Mouse (Mus musculus): ENCODE data around the gene Ctcfl. TPM values are rescaled to one million over a fixed set of nuclear protein-coding genes. Genes with fewer than 3 reads are reported as not detected.

The Ctcfl gene
- total and polyA plus RNA-seq, 2 experiments from 2014 or later = 0.26 TPM; not detected in 1

GRCm38 (mm10) chr2:173151784-173152284 lies 32.5 kb upstream of the Ctcfl start:
- ATAC-seq (ENCODE audit: insufficient read depth, low read depth) = no peak
- Histone ChIP-seq H3K4me1 (ENCODE audit: control insufficient read depth, insufficient read depth) (no peaks in the 10 kb centered on the region; the same call in 1 of the 2 replicates), H3K36me3 (replicated peaks; ENCODE audit: control insufficient read depth, insufficient read depth, low read length) (no peaks in the 10 kb centered on the region), H3K9me3 (replicated peaks; ENCODE audit: control insufficient read depth, low read length) (no peaks in the 10 kb centered on the region), H3K27me3 (ENCODE audit: control insufficient read depth, insufficient read depth, low read length) (no peaks in the 10 kb centered on the region), H3K27ac (ENCODE audit: low read depth) (no peak overlapping the region), H3K4me2 (ENCODE audit: low read depth, low read length) (no peak overlapping the region), H3K4me3 (ENCODE audit: low read depth, low read length) (no peak overlapping the region), H3K9ac (replicated peaks; ENCODE audit: low read depth, low read length) (no peak overlapping the region)
- TF ChIP-seq EP300 (IDR thresholded peaks at IDR 0.05; ENCODE audit: low read depth) (no peak), CTCF (IDR thresholded peaks at IDR 0.05; ENCODE audit: low read depth) (no peak)
- no peak for DNase-seq (ENCODE audit: low spot score)
- WGBS = 86% methylated on average over 7 of the region's 7 CpGs

GRCm38 (mm10) chr2:173151352-173151751 lies 32.0 kb upstream of the Ctcfl start:
- ATAC-seq (ENCODE audit: insufficient read depth, low read depth) (no peak), DNase-seq (ENCODE audit: low spot score) (no peak)
- H3K9ac ChIP-seq (replicated peaks; ENCODE audit: low read depth, low read length) = no peak overlapping the region
- no peak overlapping the region for H3K4me3 ChIP-seq (ENCODE audit: low read depth, low read length)
- no peaks in the 10 kb centered on the region; the same call in 1 of the 2 replicates for H3K4me1 ChIP-seq (ENCODE audit: control insufficient read depth, insufficient read depth)
- H3K36me3 ChIP-seq (replicated peaks; ENCODE audit: control insufficient read depth, insufficient read depth, low read length) = no peaks in the 10 kb centered on the region
- no peaks in the 10 kb centered on the region for H3K27me3 ChIP-seq (ENCODE audit: control insufficient read depth, insufficient read depth, low read length)
- H3K9me3 ChIP-seq (replicated peaks; ENCODE audit: control insufficient read depth, low read length) = no peaks in the 10 kb centered on the region
- H3K4me2 ChIP-seq (ENCODE audit: low read depth, low read length) = no peak overlapping the region
- no peak overlapping the region for H3K27ac ChIP-seq (ENCODE audit: low read depth)
- TF ChIP-seq EP300 (IDR thresholded peaks at IDR 0.05; ENCODE audit: low read depth) (no peak), CTCF (IDR thresholded peaks at IDR 0.05; ENCODE audit: low read depth) (no peak)
- WGBS = 64% methylated on average over 5 of the region's 5 CpGs

- DNase-seq (ENCODE audit: low spot score) = no peak
- 90% methylated on average over 5 of the region's 5 CpGs for WGBS
- ATAC-seq (ENCODE audit: insufficient read depth, low read depth) = no peak
Observed at GRCm38 (mm10) chr2:173148001-173148400, 28.7 kb upstream of the Ctcfl start.

GRCm38 (mm10) chr2:173146728-173147127 lies 27.4 kb upstream of the Ctcfl start:
- DNase-seq (ENCODE audit: low spot score) = no peak
- Histone ChIP-seq H3K27me3 (ENCODE audit: control insufficient read depth, insufficient read depth, low read length) (peaks cover 6% of the 10 kb centered on the region; the same call in 1 of the 2 replicates), H3K9me3 (replicated peaks; ENCODE audit: control insufficient read depth, low read length) (no peaks in the 10 kb centered on the region), H3K4me3 (ENCODE audit: low read depth, low read length) (no peak overlapping the region), H3K9ac (replicated peaks; ENCODE audit: low read depth, low read length) (no peak overlapping the region), H3K4me2 (ENCODE audit: low read depth, low read length) (no peak overlapping the region), H3K27ac (ENCODE audit: low read depth) (no peak overlapping the region), H3K4me1 (ENCODE audit: control insufficient read depth, insufficient read depth) (no peaks in the 10 kb centered on the region), H3K36me3 (replicated peaks; ENCODE audit: control insufficient read depth, insufficient read depth, low read length) (no peaks in the 10 kb centered on the region)
- TF ChIP-seq EP300 (IDR thresholded peaks at IDR 0.05; ENCODE audit: low read depth) = no peak
- no peak for TF ChIP-seq CTCF (IDR thresholded peaks at IDR 0.05; ENCODE audit: low read depth)
- ATAC-seq (ENCODE audit: insufficient read depth, low read depth) = no peak
- WGBS = 79% methylated on average over 6 of the region's 6 CpGs

More at GRCm38 (mm10) chr2:173148001-173148400, 28.7 kb upstream of the Ctcfl start:
- no peak overlapping the region for H3K27ac ChIP-seq (ENCODE audit: low read depth)
- H3K4me3 ChIP-seq (ENCODE audit: low read depth, low read length) = no peak overlapping the region
- no peak overlapping the region for H3K9ac ChIP-seq (replicated peaks; ENCODE audit: low read depth, low read length)
- no peaks in the 10 kb centered on the region; the same call in 1 of the 2 replicates for H3K4me1 ChIP-seq (ENCODE audit: control insufficient read depth, insufficient read depth)
- H3K36me3 ChIP-seq (replicated peaks; ENCODE audit: control insufficient read depth, insufficient read depth, low read length) = no peaks in the 10 kb centered on the region
- no peak overlapping the region for H3K4me2 ChIP-seq (ENCODE audit: low read depth, low read length)
- TF ChIP-seq CTCF (IDR thresholded peaks at IDR 0.05; ENCODE audit: low read depth) (no peak), EP300 (IDR thresholded peaks at IDR 0.05; ENCODE audit: low read depth) (no peak)
- no peaks in the 10 kb centered on the region for H3K9me3 ChIP-seq (replicated peaks; ENCODE audit: control insufficient read depth, low read length)
- H3K27me3 ChIP-seq (ENCODE audit: control insufficient read depth, insufficient read depth, low read length) = peaks cover 6% of the 10 kb centered on the region; the same call in 1 of the 2 replicates

GRCm38 (mm10) chr2:173145808-173146207 lies 26.5 kb upstream of the Ctcfl start:
- ATAC-seq (ENCODE audit: insufficient read depth, low read depth) (no peak), DNase-seq (ENCODE audit: low spot score) (no peak)
- H3K4me1 ChIP-seq (ENCODE audit: control insufficient read depth, insufficient read depth) = no peaks in the 10 kb centered on the region
- H3K4me2 ChIP-seq (ENCODE audit: low read depth, low read length) = no peak overlapping the region
- no peak overlapping the region for H3K9ac ChIP-seq (replicated peaks; ENCODE audit: low read depth, low read length)
- no peak for TF ChIP-seq CTCF (IDR thresholded peaks at IDR 0.05; ENCODE audit: low read depth)
- no peak for TF ChIP-seq EP300 (IDR thresholded peaks at IDR 0.05; ENCODE audit: low read depth)
- no peak overlapping the region for H3K4me3 ChIP-seq (ENCODE audit: low read depth, low read length)
- no peaks in the 10 kb centered on the region for H3K9me3 ChIP-seq (replicated peaks; ENCODE audit: control insufficient read depth, low read length)
- peaks cover 6% of the 10 kb centered on the region; the same call in 1 of the 2 replicates for H3K27me3 ChIP-seq (ENCODE audit: control insufficient read depth, insufficient read depth, low read length)
- H3K36me3 ChIP-seq (replicated peaks; ENCODE audit: control insufficient read depth, insufficient read depth, low read length) = no peaks in the 10 kb centered on the region
- WGBS = 64% methylated on average over 3 of the region's 3 CpGs
- H3K27ac ChIP-seq (ENCODE audit: low read depth) = no peak overlapping the region

GRCm38 (mm10) chr2:173143611-173144010 lies 24.3 kb upstream of the Ctcfl start:
- Histone ChIP-seq H3K4me1 (ENCODE audit: control insufficient read depth, insufficient read depth) (no peaks in the 10 kb centered on the region), H3K27me3 (ENCODE audit: control insufficient read depth, insufficient read depth, low read length) (peaks cover 6% of the 10 kb centered on the region; the same call in 1 of the 2 replicates), H3K36me3 (replicated peaks; ENCODE audit: control insufficient read depth, insufficient read depth, low read length) (no peaks in the 10 kb centered on the region), H3K4me3 (ENCODE audit: low read depth, low read length) (no peak overlapping the region), H3K9ac (replicated peaks; ENCODE audit: low read depth, low read length) (no peak overlapping the region), H3K9me3 (replicated peaks; ENCODE audit: control insufficient read depth, low read length) (no peaks in the 10 kb centered on the region), H3K4me2 (ENCODE audit: low read depth, low read length) (no peak overlapping the region), H3K27ac (ENCODE audit: low read depth) (no peak overlapping the region)
- TF ChIP-seq CTCF (IDR thresholded peaks at IDR 0.05; ENCODE audit: low read depth) (no peak), EP300 (IDR thresholded peaks at IDR 0.05; ENCODE audit: low read depth) (no peak)
- DNase-seq (ENCODE audit: low spot score) = no peak
- no peak for ATAC-seq (ENCODE audit: insufficient read depth, low read depth)
- WGBS = 72% methylated on average over 11 of the region's 11 CpGs
